Mouse (Mus musculus) thymus, adult 2 months (tissue): Measurements from ENCODE around the gene Fes. TPM values are rescaled to one million over a fixed set of nuclear protein-coding genes. Genes with fewer than 3 reads are reported as not detected.

Source experiments
- DNase-seq: peaks from one replicate; pipeline ENCODE4 v3.0.0; 2021
- H3K27ac ChIP-seq: fragments of 200-500 bp; 2 replicates; pipeline ENCODE4 v1.5.1; 2012; ENCODE audit warnings: low read length, control low read depth; ENCODE audit not compliant: control insufficient read depth, insufficient read depth
- H3K27me3 ChIP-seq: fragments of 200-500 bp; 2 replicates; pipeline ENCODE4 v1.6.1; 2012; ENCODE audit warnings: mild to moderate bottlenecking, low read length, moderate library complexity, mixed read lengths; ENCODE audit not compliant: control insufficient read depth, insufficient read depth
- H3K36me3 ChIP-seq: fragments of 200-500 bp; 2 replicates; pipeline ENCODE4 v1.6.1; 2012; ENCODE audit warnings: mild to moderate bottlenecking, low read length, moderate library complexity; ENCODE audit not compliant: control insufficient read depth, insufficient read depth
- H3K4me1 ChIP-seq: fragments of 200-500 bp; replicated peaks from 2 replicates; pipeline ENCODE4 v1.6.1; 2012; ENCODE audit warnings: low read length; ENCODE audit not compliant: control insufficient read depth, insufficient read depth
- H3K4me3 ChIP-seq: fragments of 200-500 bp; 2 replicates; pipeline ENCODE4 v1.5.1; 2012; ENCODE audit warnings: mild to moderate bottlenecking, low read length, control low read depth, moderate library complexity; ENCODE audit not compliant: control insufficient read depth, insufficient read depth
- CTCF ChIP-seq: fragments of 200-500 bp; IDR thresholded peaks from 2 replicates; pipeline ENCODE4 v1.5.1; 2012; ENCODE audit warnings: mild to moderate bottlenecking, control low read depth, low read length, moderate library complexity, borderline replicate concordance; ENCODE audit not compliant: control insufficient read depth, poor library complexity, insufficient read depth; ENCODE audit errors: extremely low read depth
- POLR2A ChIP-seq: fragments of 200-500 bp; IDR thresholded peaks from 2 replicates; pipeline ENCODE4 v1.6.1; 2012; ENCODE audit warnings: mild to moderate bottlenecking, low read length, control low read depth, moderate library complexity; ENCODE audit not compliant: control insufficient read depth, poor library complexity, insufficient read depth; ENCODE audit errors: extremely low read depth
- WGBS: fragments of 180-500 bp; shearing (Covaris S2); methylation state at CpG from one replicate; pipeline ENCODE4 v1.1.7; 2018; 5-methylcytosine and 5-hydroxymethylcytosine counted together
- polyA plus RNA-seq: library from polyadenylated mRNA; depleted of rRNA; stranded (reverse); fragments of >200 nt; gene quantifications from 2 replicates; pipeline ENCODE4 v1.2.3, GENCODE M21; 2012

Fes gene
- polyA plus RNA-seq, 1 experiment: 27.3 TPM

- H3K36me3 ChIP-seq: no peaks in the 10 kb centered on the region
- H3K4me3 ChIP-seq: peak overlapping the region; percentile 15
- TF ChIP-seq POLR2A (no peak), CTCF (no peak)
- no peak overlapping the region for H3K27ac ChIP-seq
- peaks cover 12% of the 10 kb centered on the region for H3K4me1 ChIP-seq
- peak; percentile 46 for DNase-seq
- WGBS: 50% methylated on average over 20 of the region's 20 CpGs
- H3K27me3 ChIP-seq: no peaks in the 10 kb centered on the region
Observed at GRCm38 (mm10) chr7:80422759-80423480, 35.2 kb upstream of the Fes start.

GRCm38 (mm10) chr7:80421576-80421975, 33.8 kb upstream of the Fes start:
- Histone ChIP-seq H3K27ac (no peak overlapping the region), H3K4me1 (peaks cover 26% of the 10 kb centered on the region), H3K27me3 (no peaks in the 10 kb centered on the region), H3K36me3 (no peaks in the 10 kb centered on the region), H3K4me3 (no peak overlapping the region)
- WGBS: 77% methylated on average over 6 of the region's 6 CpGs
- no peak for TF ChIP-seq POLR2A
- no peak for TF ChIP-seq CTCF
- no peak for DNase-seq

GRCm38 (mm10) chr7:80420586-80420985, 32.8 kb upstream of the Fes start:
- 81% methylated on average over 4 of the region's 4 CpGs for WGBS
- H3K4me1 ChIP-seq: peaks cover 31% of the 10 kb centered on the region
- H3K27me3 ChIP-seq: no peaks in the 10 kb centered on the region

GRCm38 (mm10) chr7:80419278-80419677, 31.5 kb upstream of the Fes start:
- DNase-seq: no peak
- no peak for TF ChIP-seq CTCF
- no peak for TF ChIP-seq POLR2A
- Histone ChIP-seq H3K27me3 (no peaks in the 10 kb centered on the region), H3K27ac (no peak overlapping the region), H3K36me3 (no peaks in the 10 kb centered on the region), H3K4me1 (peaks cover 39% of the 10 kb centered on the region), H3K4me3 (no peak overlapping the region)
- 73% methylated on average over 3 of the region's 3 CpGs for WGBS

More at GRCm38 (mm10) chr7:80420586-80420985, 32.8 kb upstream of the Fes start:
- no peaks in the 10 kb centered on the region for H3K36me3 ChIP-seq
- H3K27ac ChIP-seq: no peak overlapping the region
- no peak for DNase-seq
- no peak for TF ChIP-seq CTCF
- no peak for TF ChIP-seq POLR2A
- H3K4me3 ChIP-seq: no peak overlapping the region

- 97% methylated on average over 3 of the region's 3 CpGs for WGBS
Observed at GRCm38 (mm10) chr7:80418036-80418435, 30.3 kb upstream of the Fes start.

GRCm38 (mm10) chr7:80417601-80418000, 29.9 kb upstream of the Fes start:
- H3K36me3 ChIP-seq: no peaks in the 10 kb centered on the region
- peaks cover 45% of the 10 kb centered on the region for H3K4me1 ChIP-seq
- no peak for DNase-seq
- TF ChIP-seq CTCF (no peak), POLR2A (no peak)
- no peaks in the 10 kb centered on the region for H3K27me3 ChIP-seq
- no peak overlapping the region for H3K4me3 ChIP-seq
- H3K27ac ChIP-seq: peak overlapping the region; percentile 65; the same call in 1 of the 2 replicates

More at GRCm38 (mm10) chr7:80418036-80418435, 30.3 kb upstream of the Fes start:
- H3K4me1 ChIP-seq: peaks cover 48% of the 10 kb centered on the region
- H3K4me3 ChIP-seq: no peak overlapping the region
- no peak for DNase-seq
- H3K27ac ChIP-seq: no peak overlapping the region
- no peaks in the 10 kb centered on the region for H3K36me3 ChIP-seq
- TF ChIP-seq CTCF (no peak), POLR2A (no peak)
- H3K27me3 ChIP-seq: no peaks in the 10 kb centered on the region
